Mouse (Mus musculus): ENCODE results near the gene Heyl. TPM values are rescaled to one million over a fixed set of nuclear protein-coding genes. Genes with fewer than 3 reads are reported as not detected.

Heyl gene
- total and polyA plus RNA-seq, 3 experiments: not detected

DNA sequence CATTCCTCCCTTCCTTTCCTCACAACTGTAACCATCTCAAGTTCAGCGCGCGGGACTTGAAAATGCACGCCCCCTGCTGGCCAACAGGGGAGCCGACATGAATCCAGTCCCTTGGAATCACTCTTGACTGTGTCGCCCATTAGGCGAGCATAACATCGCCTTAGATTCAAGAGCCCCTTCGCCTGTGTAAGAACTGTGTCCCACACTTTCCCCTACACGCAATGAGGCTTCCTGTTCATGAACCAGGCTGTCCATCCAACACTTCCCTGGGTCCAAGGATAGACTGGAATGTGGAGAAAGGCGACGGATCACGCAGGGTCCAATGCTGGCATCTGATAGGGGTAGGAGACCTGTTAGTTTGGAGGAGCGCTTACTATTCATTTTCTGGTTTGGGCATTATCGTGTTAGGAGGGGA is 32.6 kb upstream of the Heyl start:
- DNase-seq (ENCODE audit: low read depth, low spot score): peak; percentile 64
- Histone ChIP-seq H3K36me3 (ENCODE audit: control insufficient read depth in 1 of 2, insufficient read depth in 2 of 2, low read length in 2 of 2) (no peaks in the 10 kb centered on the region; a peak in 1 of 4 replicates), H3K4me1 (ENCODE audit: control insufficient read depth in 1 of 2, insufficient read depth in 2 of 2, low read length in 2 of 2) (no peaks in the 10 kb centered on the region; a peak in 1 of 4 replicates), H3K27ac (ENCODE audit: control insufficient read depth, low read depth, low read length) (no peak overlapping the region), H3K9ac (ENCODE audit: control insufficient read depth, low read depth, low read length, poor library complexity, severe bottlenecking) (no peak overlapping the region), H3K9me3 (replicated peaks; ENCODE audit: insufficient read depth, low read length) (no peaks in the 10 kb centered on the region), H3K4me3 (ENCODE audit: control insufficient read depth in 1 of 2, insufficient read depth in 1 of 2, low read depth in 2 of 2, low read length in 2 of 2) (no peak overlapping the region), H3K27me3 (ENCODE audit: control insufficient read depth in 1 of 2, insufficient read depth in 2 of 2, low read length in 2 of 2) (peaks cover 9 to 19% of the 10 kb centered on the region in 2 experiments), H3K79me2 (ENCODE audit: control insufficient read depth, insufficient read depth, low read length, poor library complexity) (no peaks in the 10 kb centered on the region)
- TF ChIP-seq CHD1 (IDR thresholded peaks at IDR 0.05; ENCODE audit: low read depth, low read length): no peak
- no peak for TF ChIP-seq MXI1 (IDR thresholded peaks at IDR 0.05; ENCODE audit: low read depth, low read length)
- TF ChIP-seq UBTF (IDR thresholded peaks at IDR 0.05; ENCODE audit: borderline replicate concordance, insufficient read depth, low read depth, low read length): no peak
- TF ChIP-seq TBP (IDR thresholded peaks at IDR 0.05; ENCODE audit: low read depth, low read length): no peak
- TF ChIP-seq POLR2AphosphoS2 (IDR thresholded peaks at IDR 0.05; ENCODE audit: low read length): no peak
- TF ChIP-seq RAD21 (IDR thresholded peaks at IDR 0.05; ENCODE audit: low read depth, low read length): peak; percentile 54
- TF ChIP-seq ZC3H11A (IDR thresholded peaks at IDR 0.05; ENCODE audit: low read depth, low read length): peak; percentile 50
- no peak for TF ChIP-seq ZKSCAN1 (IDR thresholded peaks at IDR 0.05; ENCODE audit: low read depth, low read length)
- TF ChIP-seq SMC3 (IDR thresholded peaks at IDR 0.05; ENCODE audit: low read depth, low read length): peak; percentile 93
- no peak for TF ChIP-seq MYC (IDR thresholded peaks at IDR 0.05; ENCODE audit: low read depth, low read length)
- TF ChIP-seq CTCF (IDR thresholded peaks at IDR 0.05 in 2 of 3, conservative IDR thresholded peaks at IDR 0.05 in 1 of 3; ENCODE audit: control insufficient read depth in 1 of 3, insufficient read depth in 1 of 3, low read depth in 2 of 3, low read length in 3 of 3, poor library complexity in 1 of 3, severe bottlenecking in 1 of 3): peak; percentile 77 to 97 (median 94)
- no peak for TF ChIP-seq GABPA (IDR thresholded peaks at IDR 0.05; ENCODE audit: low read depth, low read length)

DNA sequence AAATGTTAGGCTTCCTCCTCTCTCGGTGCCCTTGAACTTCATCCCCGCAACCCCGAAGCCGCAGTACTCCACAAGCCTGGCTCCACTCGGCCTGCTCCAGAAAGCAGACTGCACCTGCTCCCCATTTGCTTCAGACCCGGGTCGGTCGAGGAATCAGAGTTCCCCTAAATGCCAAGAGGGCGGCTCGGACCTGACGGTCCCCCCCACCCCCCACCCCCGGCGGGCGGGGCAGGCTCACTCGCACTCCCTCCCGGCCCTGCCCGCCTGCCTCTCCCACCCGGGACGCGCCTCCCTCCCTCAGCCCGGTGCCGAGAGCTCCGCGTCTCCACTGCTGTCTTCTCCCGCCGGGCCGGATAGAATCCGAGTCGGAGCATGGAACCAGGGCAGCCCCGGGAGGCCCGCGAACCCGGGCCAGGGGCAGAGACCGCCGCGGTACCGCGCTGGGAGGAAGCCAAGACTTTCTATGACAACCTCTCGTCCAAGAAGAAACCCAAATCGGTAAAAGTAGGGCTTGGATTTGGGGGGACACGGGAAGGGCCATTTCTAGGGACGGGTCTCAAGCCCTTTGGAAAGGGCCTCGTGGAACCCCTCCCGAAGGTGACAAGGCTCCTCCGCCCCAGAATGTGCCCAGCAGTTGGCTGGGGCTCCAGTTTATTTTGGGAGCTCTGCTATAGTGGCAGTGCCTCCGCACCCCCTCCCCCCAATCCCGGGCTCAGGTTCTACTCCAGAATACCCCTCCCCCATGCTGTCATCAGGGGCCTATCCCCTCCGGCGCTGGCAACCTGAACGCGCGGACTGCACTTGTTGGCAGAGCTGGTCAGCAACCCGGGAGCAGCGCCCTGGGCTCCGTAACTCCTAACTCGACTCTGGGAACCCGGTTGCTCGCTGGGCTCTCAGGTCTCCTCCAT is 31.9 kb upstream of the Heyl start, which contains the start of gene Nt5c1a:
Nt5c1a (plus strand) TSS at position 319 of the 908 bp plus-strand sequence.
- Histone ChIP-seq H3K9me3 (replicated peaks; ENCODE audit: insufficient read depth, low read length) (no peaks in the 10 kb centered on the region), H3K9ac (ENCODE audit: control insufficient read depth, low read depth, low read length, poor library complexity, severe bottlenecking) (no peak within 1 kb of the TSS), H3K36me3 (ENCODE audit: control insufficient read depth in 1 of 2, insufficient read depth in 2 of 2, low read length in 2 of 2) (no peaks in the 10 kb centered on the region; a peak in 1 of 4 replicates), H3K4me1 (ENCODE audit: control insufficient read depth in 1 of 2, insufficient read depth in 2 of 2, low read length in 2 of 2) (no peaks in the 10 kb centered on the region; a peak in 1 of 4 replicates), H3K27ac (ENCODE audit: control insufficient read depth, low read depth, low read length) (no peak within 1 kb of the TSS), H3K79me2 (ENCODE audit: control insufficient read depth, insufficient read depth, low read length, poor library complexity) (no peaks in the 10 kb centered on the region), H3K4me3 (ENCODE audit: control insufficient read depth in 1 of 2, insufficient read depth in 1 of 2, low read depth in 2 of 2, low read length in 2 of 2) (no peak within 1 kb of the TSS), H3K27me3 (ENCODE audit: control insufficient read depth in 1 of 2, insufficient read depth in 2 of 2, low read length in 2 of 2) (peaks cover 10 to 18% of the 10 kb centered on the region in 2 experiments)
- TF ChIP-seq POLR2AphosphoS5 (IDR thresholded peaks at IDR 0.05; ENCODE audit: borderline replicate concordance, low read depth, low read length) (no peak), ETS1 (IDR thresholded peaks at IDR 0.05; ENCODE audit: low read depth, low read length) (no peak), ZKSCAN1 (IDR thresholded peaks at IDR 0.05; ENCODE audit: low read depth, low read length) (no peak), CHD2 (IDR thresholded peaks at IDR 0.05; ENCODE audit: low read length) (no peak), BHLHE40 (IDR thresholded peaks at IDR 0.05; ENCODE audit: borderline replicate concordance, low read depth, low read length) (no peak), MYB (IDR thresholded peaks at IDR 0.05; ENCODE audit: low read depth, low read length) (no peak), USF2 (IDR thresholded peaks at IDR 0.05; ENCODE audit: borderline replicate concordance in 1 of 2, insufficient read depth in 1 of 2, low read depth in 1 of 2, low read length in 2 of 2) (no peak), TCF12 (IDR thresholded peaks at IDR 0.05; ENCODE audit: low read depth, low read length) (no peak), MAFK (IDR thresholded peaks at IDR 0.05; ENCODE audit: borderline replicate concordance, low read depth, low read length) (no peak)
- no peak for DNase-seq (ENCODE audit: low read depth, low spot score)

Measured in MEL (cell line).